Mouse (Mus musculus) liver, postnatal 0 days (tissue): ENCODE data around the gene Trmt2a. TPM values are rescaled to one million over a fixed set of nuclear protein-coding genes. Genes with fewer than 3 reads are reported as not detected.

ENCODE experiments used
- ATAC-seq: fragments of 200-750 bp; cut with Nextera tagmentation; 2 replicates; pipeline ENCODE4 v1.8.0; 2017; ENCODE audit warnings: mild to moderate bottlenecking, moderate library complexity
- DNase-seq: peaks from one replicate; pipeline ENCODE4 v3.0.0-alpha.2; 2016
- H3K27ac ChIP-seq: fragments of 300-500 bp; sonication (generic); 2 replicates; pipeline ENCODE4 v1.5.1; 2014; ENCODE audit warnings: antibody characterized with exemption, moderate library complexity, mild to moderate bottlenecking, low read depth
- H3K27me3 ChIP-seq: fragments of 300-500 bp; sonication (generic); 2 replicates; pipeline ENCODE4 v1.6.1; 2014; ENCODE audit warnings: low read length, control low read depth, mixed read lengths; ENCODE audit not compliant: insufficient read depth
- H3K36me3 ChIP-seq: fragments of 300-500 bp; sonication (generic); replicated peaks from 2 replicates; pipeline ENCODE4 v1.6.1; 2014; ENCODE audit warnings: mild to moderate bottlenecking, control low read depth, low read length, moderate library complexity, mixed read lengths; ENCODE audit not compliant: insufficient read depth
- H3K4me1 ChIP-seq: fragments of 300-500 bp; sonication (generic); 2 replicates; pipeline ENCODE4 v1.6.1; 2014; ENCODE audit warnings: antibody characterized with exemption, mild to moderate bottlenecking, control low read depth; ENCODE audit not compliant: insufficient read depth
- H3K4me2 ChIP-seq: fragments of 300-500 bp; sonication (generic); 2 replicates; pipeline ENCODE4 v1.6.1; 2014; ENCODE audit warnings: low read depth, mild to moderate bottlenecking, low read length, moderate library complexity, mixed read lengths
- H3K4me3 ChIP-seq: fragments of 300-500 bp; sonication (generic); 2 replicates; pipeline ENCODE4 v1.5.1; 2014; ENCODE audit warnings: low read depth, low read length
- H3K9ac ChIP-seq: fragments of 300-500 bp; sonication (generic); replicated peaks from 2 replicates; pipeline ENCODE4 v1.6.1; 2014; ENCODE audit warnings: mild to moderate bottlenecking, moderate library complexity
- H3K9me3 ChIP-seq: fragments of 300-500 bp; sonication (generic); 2 replicates; pipeline ENCODE4 v1.6.1; 2016; ENCODE audit warnings: mild to moderate bottlenecking, control low read depth, low read length, mixed read lengths
- CTCF ChIP-seq: sonication (generic); IDR thresholded peaks from 2 replicates; pipeline ENCODE4 v1.5.1; 2016; ENCODE audit warnings: antibody characterized with exemption, low read depth
- EP300 ChIP-seq: IDR thresholded peaks from 2 replicates; pipeline ENCODE4 v1.6.1; 2016; ENCODE audit warnings: antibody characterized with exemption, low read depth, mild to moderate bottlenecking
- WGBS: fragments of 180-500 bp; shearing (Covaris S2); extraction: QIAGEN DNeasy Blood & Tissue Kit; methylation state at CpG from one replicate; pipeline ENCODE4 v1.1.7; 2014; ENCODE audit not compliant: insufficient replicate concordance; 5-methylcytosine and 5-hydroxymethylcytosine counted together
- polyA plus RNA-seq: library from polyadenylated mRNA; unstranded; fragments of >200 nt; fragmentation: Nextera tagmentation; extraction: Ambion mirVana; gene quantifications from 2 replicates; pipeline ENCODE4 v1.2.1, GENCODE M21; 2015

Gene Trmt2a
- polyA plus RNA-seq, 1 experiment from 2014 or later: 22.9 TPM

- Histone ChIP-seq H3K4me1 (peaks cover 17% of the 10 kb centered on the region), H3K36me3 (peaks cover 74% of the 10 kb centered on the region), H3K4me3 (no peak overlapping the region), H3K27me3 (no peaks in the 10 kb centered on the region), H3K27ac (no peak overlapping the region), H3K4me2 (no peak overlapping the region), H3K9me3 (no peaks in the 10 kb centered on the region), H3K9ac (no peak overlapping the region)
- DNase-seq: no peak
- no peak for ATAC-seq
- WGBS: 76% methylated on average over 1 of the region's 1 CpGs
- TF ChIP-seq CTCF: no peak
- no peak for TF ChIP-seq EP300
Measured at GRCm38 (mm10) chr16:18253866-18254265, 5.4 kb downstream of the Trmt2a start.

DNA sequence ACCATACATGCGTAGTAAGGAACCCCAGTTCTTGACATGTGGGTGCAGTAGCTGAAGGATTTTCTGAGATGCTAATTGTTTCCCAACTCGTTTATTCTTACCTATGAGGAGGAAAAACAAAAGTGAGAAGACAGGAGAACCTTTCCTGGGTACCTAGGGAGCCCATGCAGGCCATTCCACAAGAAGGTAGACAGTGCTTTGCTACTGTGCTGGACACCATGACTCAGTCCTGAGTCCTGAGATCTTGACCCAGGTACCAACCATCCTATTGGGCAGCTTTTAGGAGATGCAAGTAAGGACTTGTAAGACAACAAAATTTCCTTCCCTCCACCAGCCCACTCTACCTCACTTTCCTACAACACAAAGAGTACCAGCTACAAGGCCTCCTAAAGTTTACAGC is 9.7 kb downstream of the Trmt2a start, which contains the start of gene Gm49776:
Gene Gm49776, minus strand, starts transcription at position 101 of the 400 bp plus-strand sequence.
- DNase-seq: no peak
- Histone ChIP-seq H3K9ac (no peak within 1 kb of the TSS), H3K4me2 (no peak within 1 kb of the TSS), H3K4me1 (no peaks in the 10 kb centered on the region), H3K4me3 (no peak within 1 kb of the TSS), H3K27ac (no peak within 1 kb of the TSS), H3K9me3 (no peaks in the 10 kb centered on the region), H3K36me3 (peaks cover 80% of the 10 kb centered on the region), H3K27me3 (no peaks in the 10 kb centered on the region)
- no peak for TF ChIP-seq EP300
- no peak for TF ChIP-seq CTCF
- ATAC-seq: no peak
- 86% methylated on average over 2 of the region's 2 CpGs for WGBS

GRCm38 (mm10) chr16:18265024-18265423 is 16.5 kb downstream of the Trmt2a start:
- no peak overlapping the region for H3K4me3 ChIP-seq
- peaks cover 73% of the 10 kb centered on the region for H3K36me3 ChIP-seq
- DNase-seq (no peak), ATAC-seq (no peak)
- no peaks in the 10 kb centered on the region for H3K9me3 ChIP-seq
- H3K4me1 ChIP-seq: no peaks in the 10 kb centered on the region
- no peaks in the 10 kb centered on the region for H3K27me3 ChIP-seq
- H3K9ac ChIP-seq: no peak overlapping the region
- TF ChIP-seq EP300: no peak
- no peak for TF ChIP-seq CTCF
- no peak overlapping the region for H3K27ac ChIP-seq
- H3K4me2 ChIP-seq: no peak overlapping the region
- 62% methylated on average over 2 of the region's 2 CpGs for WGBS

- Histone ChIP-seq H3K4me2 (no peak overlapping the region), H3K9me3 (no peaks in the 10 kb centered on the region), H3K36me3 (peaks cover 83% of the 10 kb centered on the region), H3K9ac (no peak overlapping the region), H3K4me1 (no peaks in the 10 kb centered on the region), H3K27ac (no peak overlapping the region), H3K4me3 (no peak overlapping the region), H3K27me3 (no peaks in the 10 kb centered on the region)
- TF ChIP-seq EP300 (no peak), CTCF (peak; percentile 54)
- DNase-seq: no peak
- 89% methylated on average over 5 of the region's 5 CpGs for WGBS
- ATAC-seq: no peak
Measured at GRCm38 (mm10) chr16:18268182-18268581, 19.7 kb downstream of the Trmt2a start.

- 86% methylated on average over 2 of the region's 2 CpGs for WGBS
- H3K4me3 ChIP-seq: no peak overlapping the region
- H3K27me3 ChIP-seq: no peaks in the 10 kb centered on the region
- TF ChIP-seq EP300: no peak
- TF ChIP-seq CTCF: no peak
- no peak overlapping the region for H3K9ac ChIP-seq
- H3K4me1 ChIP-seq: no peaks in the 10 kb centered on the region
- no peak for ATAC-seq
- H3K27ac ChIP-seq: no peak overlapping the region
- DNase-seq: no peak
- no peaks in the 10 kb centered on the region for H3K9me3 ChIP-seq
- H3K4me2 ChIP-seq: no peak overlapping the region
- H3K36me3 ChIP-seq: peaks cover 89% of the 10 kb centered on the region
Measured at GRCm38 (mm10) chr16:18275166-18275565, 26.7 kb downstream of the Trmt2a start.

- no peaks in the 10 kb centered on the region for H3K27me3 ChIP-seq
- peaks cover 20% of the 10 kb centered on the region for H3K4me1 ChIP-seq
- H3K4me2 ChIP-seq: peak overlapping the region; percentile 80
- peak overlapping the region; percentile 90 for H3K4me3 ChIP-seq
- TF ChIP-seq CTCF (no peak), EP300 (no peak)
- no peak for ATAC-seq
- peak; percentile 22 for DNase-seq
- peaks cover 27% of the 10 kb centered on the region for H3K36me3 ChIP-seq
- WGBS: 0% methylated on average over 4 of the region's 4 CpGs
- H3K27ac ChIP-seq: peak overlapping the region; percentile 92; the same call in 1 of the 2 replicates
- peak overlapping the region; percentile 90 for H3K9ac ChIP-seq
- no peaks in the 10 kb centered on the region for H3K9me3 ChIP-seq
Measured at GRCm38 (mm10) chr16:18288166-18288565, 39.7 kb downstream of the Trmt2a start.

- Histone ChIP-seq H3K9me3 (no peaks in the 10 kb centered on the region), H3K27me3 (no peaks in the 10 kb centered on the region), H3K4me3 (peak overlapping the region; percentile 90), H3K4me2 (peak overlapping the region; percentile 80), H3K36me3 (peaks cover 23% of the 10 kb centered on the region), H3K9ac (peak overlapping the region; percentile 90), H3K4me1 (peaks cover 20% of the 10 kb centered on the region), H3K27ac (peak overlapping the region; percentile 92)
- peak; percentile 87 for ATAC-seq
- no peak for TF ChIP-seq EP300
- TF ChIP-seq CTCF: no peak
- no peak for DNase-seq
- WGBS: 2% methylated on average over 25 of the region's 31 CpGs
Measured at GRCm38 (mm10) chr16:18288581-18289061, 40.1 kb downstream of the Trmt2a start.
